Mouse (Mus musculus) c-Kit-negative CD71-positive TER-119-positive erythroid progenitor cells, embryonic 14.5 days (primary cell): Measurements from ENCODE around the gene Atp5c1.

Experiments used
- DNase-seq: peaks from one replicate; pipeline ENCODE4 v3.0.0-alpha.2; 2013; ENCODE audit warnings: low read depth, low spot score

Atp5c1 gene

DNA sequence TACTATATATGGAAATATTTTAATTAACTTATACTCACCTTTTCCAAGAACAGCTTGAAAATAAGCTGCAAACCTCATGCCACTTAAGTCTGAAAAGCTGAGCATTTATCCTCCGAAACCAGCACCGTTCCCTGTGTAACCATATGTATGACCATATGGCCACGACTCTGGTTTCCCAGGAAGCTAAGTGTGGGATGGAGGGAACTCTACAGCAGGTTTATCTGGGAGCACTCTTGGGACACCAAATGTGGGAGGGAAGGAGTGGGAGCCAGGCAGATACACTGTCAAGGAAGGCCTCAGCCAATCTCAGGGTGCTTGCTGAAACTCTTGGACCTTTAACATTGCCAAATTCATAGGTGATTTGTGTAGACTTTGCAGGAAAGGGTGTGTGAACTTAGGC lies 29.4 kb downstream of the Atp5c1 start:
- DNase-seq, result no peak

DNA sequence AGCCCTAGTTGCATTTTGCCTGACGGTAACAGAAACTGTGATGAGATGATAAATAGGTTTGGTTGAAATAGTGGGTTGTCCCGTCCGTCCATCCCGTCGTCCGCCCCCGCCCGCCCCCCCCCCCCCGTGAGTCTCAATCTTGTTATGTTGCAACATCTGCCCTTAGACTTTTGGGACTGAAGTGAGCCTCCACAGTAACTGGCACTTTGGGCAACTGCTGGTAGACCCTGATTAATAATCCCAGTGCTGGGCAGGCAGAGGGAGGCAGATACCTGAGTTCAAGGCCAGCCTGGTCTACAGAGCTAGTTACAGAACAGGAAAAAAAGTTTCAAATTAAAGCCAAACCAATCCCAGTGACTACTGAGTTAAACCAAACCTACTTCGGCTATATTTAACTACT lies 30.9 kb downstream of the Atp5c1 start:
- no peak for DNase-seq

GRCm38 (mm10) chr2:10048461-10048860 lies 31.8 kb downstream of the Atp5c1 start, which contains the start of gene Taf3:
Gene Taf3, minus strand, starts transcription at chr2:10048596.
- peak; percentile 92 for DNase-seq

DNA sequence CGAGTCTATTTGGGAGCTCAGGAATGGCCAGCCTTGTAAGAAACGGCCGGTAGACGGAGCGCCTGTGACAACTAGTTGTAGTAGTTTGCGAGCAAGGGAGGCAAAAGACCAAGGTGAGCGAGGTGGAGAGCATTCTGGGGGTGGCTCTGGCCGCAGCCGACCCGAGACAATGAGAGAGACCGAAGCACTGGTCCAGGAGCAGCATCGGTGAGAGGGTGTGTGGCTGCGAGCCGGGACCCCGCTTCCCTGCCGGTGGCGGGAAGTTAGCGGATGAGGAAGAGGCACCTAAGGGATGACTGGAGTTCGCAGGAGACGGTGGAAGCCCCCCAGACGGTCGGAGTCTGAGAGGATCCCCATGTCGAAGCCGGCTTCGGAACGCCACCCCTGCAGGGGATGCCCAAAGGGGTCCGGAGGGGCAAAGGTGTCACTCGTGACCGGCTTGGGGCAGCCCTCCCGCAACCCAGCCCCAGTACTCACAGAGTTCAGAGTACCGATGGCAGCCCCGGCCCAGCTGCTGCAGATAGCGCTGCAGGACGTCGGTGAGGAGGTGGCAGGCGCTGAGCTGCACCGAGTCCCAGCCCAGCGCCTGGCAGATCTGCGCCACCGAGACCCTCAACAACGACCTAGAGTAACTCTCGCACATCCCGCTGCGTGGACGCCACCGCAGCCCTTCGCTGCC lies 32.4 kb downstream of the Atp5c1 start:
- peak; percentile 30 for DNase-seq

DNA sequence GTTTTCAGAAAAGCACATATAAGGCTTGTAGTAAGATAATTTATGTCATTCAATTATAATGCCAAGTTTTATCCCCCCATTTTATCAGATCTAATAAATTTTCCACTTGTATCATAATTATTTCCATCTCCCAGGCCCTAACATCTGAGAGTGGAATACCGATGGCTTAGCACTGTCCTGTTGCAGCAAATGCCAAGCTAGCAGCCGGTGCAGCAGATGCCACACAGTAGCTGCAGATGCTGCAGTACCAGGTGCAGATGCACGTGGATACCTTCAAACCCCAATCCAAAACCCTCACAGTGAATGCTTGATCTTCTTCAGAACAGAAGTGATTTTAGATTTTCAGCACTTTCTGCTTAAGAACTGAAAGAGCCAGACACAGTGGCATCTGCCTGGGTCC lies 45.3 kb downstream of the Atp5c1 start:
- no peak for DNase-seq

- DNase-seq, result no peak
Observed at GRCm38 (mm10) chr2:10033684-10034083, 46.6 kb downstream of the Atp5c1 start.

- DNase-seq, result no peak
Observed at GRCm38 (mm10) chr2:10029755-10030154, 50.6 kb downstream of the Atp5c1 start.

DNA sequence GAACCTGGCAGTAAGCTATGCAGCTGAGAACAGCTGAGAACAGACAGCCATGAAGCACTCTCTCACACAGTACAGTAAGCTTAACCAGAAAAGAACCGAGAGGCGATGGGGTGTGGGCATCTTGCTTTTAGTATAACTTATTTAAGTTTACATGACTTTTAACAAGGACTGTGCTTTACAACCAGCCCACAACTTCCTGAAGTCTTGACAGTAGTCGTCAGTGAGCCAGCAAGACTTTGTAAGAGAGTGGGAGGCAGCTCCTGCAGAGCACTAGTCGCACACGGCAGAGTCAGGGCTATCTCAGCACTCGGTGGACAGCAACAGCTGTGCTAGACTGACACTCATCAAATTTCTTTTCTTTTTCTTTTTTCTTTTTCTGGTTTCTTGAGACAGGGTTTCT lies 56.0 kb downstream of the Atp5c1 start:
- no peak for DNase-seq

DNA sequence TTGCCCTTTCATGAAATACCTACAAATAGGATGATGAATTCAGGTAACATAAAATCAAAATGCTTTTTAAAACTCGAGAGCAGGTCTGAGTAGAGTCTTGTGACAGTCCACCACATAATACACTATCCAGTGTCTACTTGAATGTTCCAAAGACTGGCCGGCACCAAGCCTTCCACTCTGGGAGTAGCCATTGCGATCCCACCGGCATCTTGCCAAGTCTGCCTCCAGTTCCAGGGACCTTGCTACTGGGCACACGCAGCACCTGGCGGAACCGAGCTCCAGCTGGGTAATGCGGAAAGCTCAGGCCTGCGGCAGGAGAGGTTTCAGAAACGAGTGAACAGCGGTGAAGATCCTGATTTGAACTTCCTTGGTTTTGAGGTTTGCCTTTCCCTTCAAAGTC lies 59.0 kb downstream of the Atp5c1 start:
- DNase-seq, result no peak

GRCm38 (mm10) chr2:10014951-10015635 lies 65.2 kb downstream of the Atp5c1 start:
- no peak for DNase-seq

GRCm38 (mm10) chr2:10010263-10010909 lies 69.9 kb downstream of the Atp5c1 start:
- DNase-seq, result peak; percentile 40

DNA sequence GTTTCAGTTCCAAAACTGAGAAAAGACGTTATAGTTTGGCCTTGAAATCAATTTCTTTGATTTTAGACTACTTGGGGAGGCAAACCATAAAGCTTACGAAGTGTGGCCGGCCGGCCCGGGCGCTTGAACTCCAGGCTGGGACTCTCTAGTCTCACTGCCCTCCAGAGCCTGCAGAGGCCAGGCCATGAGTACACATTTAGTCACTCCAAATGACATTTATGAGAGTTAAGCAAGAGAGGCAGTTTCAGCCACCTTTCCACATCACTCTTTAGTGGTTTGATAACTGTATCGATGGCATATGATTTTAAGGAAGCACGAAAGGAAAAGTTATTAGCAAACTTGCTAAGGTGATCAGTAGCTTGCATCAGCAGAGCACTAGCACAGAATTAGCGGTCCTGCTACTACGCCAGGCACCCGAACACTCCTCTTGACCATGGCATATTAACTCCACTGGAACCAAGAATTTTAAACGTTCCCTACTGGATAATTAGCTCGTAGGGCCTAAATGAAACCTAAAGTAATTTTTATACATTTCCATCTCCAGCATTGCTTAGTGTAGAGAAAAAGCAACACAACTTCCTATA lies 70.5 kb downstream of the Atp5c1 start:
- no peak for DNase-seq

- DNase-seq, result no peak
Observed at GRCm38 (mm10) chr2:10008593-10008992, 71.7 kb downstream of the Atp5c1 start.
